Mouse (Mus musculus) T-cell, adult 66 days (primary cell): ENCODE measurements around the gene Slco1a6. TPM values are rescaled to one million over a fixed set of nuclear protein-coding genes. Genes with fewer than 3 reads are reported as not detected.

Experiments used
- total RNA-seq, 2 experiments: library from RNA; stranded (reverse); gene quantifications; 3 replicates in 1 of 2; 4 replicates in 1 of 2; pipeline ENCODE4 v1.2.4; 2023

Gene Slco1a6
- 1 to 10 TPM in 1 of 2 experiments, not detected in 1; 1.5 TPM for total RNA-seq

DNA sequence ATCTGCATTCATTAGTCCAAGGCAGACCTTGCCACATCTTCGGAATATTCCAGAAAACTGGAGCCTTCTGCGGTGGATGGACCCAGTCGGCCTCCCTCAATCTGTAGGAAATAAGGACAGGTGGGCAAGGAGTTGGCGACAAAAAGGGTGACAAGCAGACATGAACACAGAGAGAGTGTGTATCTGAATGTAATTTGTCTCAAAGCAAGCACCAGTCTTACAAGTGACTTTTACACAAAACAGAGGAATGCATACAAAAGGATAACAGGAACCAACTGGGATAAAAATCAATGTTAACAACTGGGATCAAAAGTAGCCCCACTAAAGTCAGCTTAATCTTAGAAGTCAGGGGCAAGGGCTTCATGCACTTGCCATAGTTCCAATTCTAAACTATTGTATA, at the start of gene Slco1a6:
Slco1a6 (minus strand) TSS at position 101 of the 400 bp plus-strand sequence.

Other genes with a start within 250 kb of the Slco1a6 start
- not detected for gene Gm6614, start 197.1 kb downstream of the Slco1a6 start, total RNA-seq
- not detected for gene Iapp, start 89.9 kb upstream of the Slco1a6 start, total RNA-seq
- gene Slco1a5, start 114.5 kb upstream of the Slco1a6 start, total RNA-seq, result not detected
- gene Pyroxd1, start 137.1 kb upstream of the Slco1a6 start, total RNA-seq, result 10 to 100 TPM; 21.2 to 23.2 TPM
- 10 to 100 TPM; 35.1 to 47.3 TPM for gene Recql, start 178.6 kb upstream of the Slco1a6 start, total RNA-seq
- gene Golt1b, start 178.7 kb upstream of the Slco1a6 start, total RNA-seq, result 10 to 100 TPM; 27.6 to 28.5 TPM
- 1 to 10 TPM in 1 of 2 experiments, under 1 TPM in 1; 0.79 to 1.2 TPM for gene Spx, start 204.9 kb upstream of the Slco1a6 start, total RNA-seq